Mouse (Mus musculus): ENCODE measurements around the gene Csnk1e. TPM values are rescaled to one million over a fixed set of nuclear protein-coding genes. Genes with fewer than 3 reads are reported as not detected.

Csnk1e gene
- polyA plus RNA-seq, 1 experiment from 2014 or later = 103 TPM

GRCm38 (mm10) chr15:79442961-79443518 is 12.3 kb downstream of the Csnk1e start:
- ATAC-seq (ENCODE audit: insufficient number of reproducible peaks, low FRiP score) = no peak
- 83% methylated on average over 9 of the region's 9 CpGs for WGBS
- no peak overlapping the region for H3K9ac ChIP-seq
- no peak overlapping the region for H3K27ac ChIP-seq (ENCODE audit: poor library complexity, severe bottlenecking)
- H3K4me2 ChIP-seq = peak overlapping the region; percentile 88
- no peaks in the 10 kb centered on the region for H3K9me3 ChIP-seq (replicated peaks)
- no peak overlapping the region for H3K4me3 ChIP-seq
- H3K4me1 ChIP-seq (replicated peaks) = peaks cover 49% of the 10 kb centered on the region
- peaks cover 7% of the 10 kb centered on the region for H3K36me3 ChIP-seq
- H3K27me3 ChIP-seq (replicated peaks) = no peaks in the 10 kb centered on the region

- Histone ChIP-seq H3K4me1 (replicated peaks) (peaks cover 57% of the 10 kb centered on the region), H3K9ac (peak overlapping the region; percentile 92), H3K9me3 (replicated peaks) (no peaks in the 10 kb centered on the region), H3K36me3 (peaks cover 15% of the 10 kb centered on the region), H3K27ac (ENCODE audit: poor library complexity, severe bottlenecking) (peak overlapping the region; percentile 92), H3K4me2 (peak overlapping the region; percentile 88), H3K27me3 (replicated peaks) (no peaks in the 10 kb centered on the region), H3K4me3 (peak overlapping the region; percentile 74)
- WGBS = 5% methylated on average over 6 of the region's 6 CpGs
- ATAC-seq (ENCODE audit: insufficient number of reproducible peaks, low FRiP score) = 0 out of 2 replicates have a peak, but pooled peaks have one; percentile 7
These were observed 13.1 kb downstream of the Csnk1e start for GRCm38 (mm10) chr15:79442257-79442611.

- peaks cover 63% of the 10 kb centered on the region for H3K4me1 ChIP-seq (replicated peaks)
- peak overlapping the region; percentile 92 for H3K9ac ChIP-seq
- H3K9me3 ChIP-seq (replicated peaks) = no peaks in the 10 kb centered on the region
- H3K4me3 ChIP-seq = peak overlapping the region; percentile 74
- H3K4me2 ChIP-seq = peak overlapping the region; percentile 88
- peaks cover 22% of the 10 kb centered on the region for H3K36me3 ChIP-seq
- H3K27me3 ChIP-seq (replicated peaks) = no peaks in the 10 kb centered on the region
- 4% methylated on average over 97 of the region's 107 CpGs for WGBS
- H3K27ac ChIP-seq (ENCODE audit: poor library complexity, severe bottlenecking) = peak overlapping the region; percentile 92
- ATAC-seq (ENCODE audit: insufficient number of reproducible peaks, low FRiP score) = peak; percentile 64
These were observed 13.8 kb downstream of the Csnk1e start for GRCm38 (mm10) chr15:79441331-79442256.

GRCm38 (mm10) chr15:79440651-79441330 is 14.6 kb downstream of the Csnk1e start:
- Histone ChIP-seq H3K4me3 (peak overlapping the region; percentile 74), H3K36me3 (peaks cover 30% of the 10 kb centered on the region), H3K27ac (ENCODE audit: poor library complexity, severe bottlenecking) (peak overlapping the region; percentile 92), H3K9me3 (replicated peaks) (no peaks in the 10 kb centered on the region), H3K27me3 (replicated peaks) (no peaks in the 10 kb centered on the region), H3K4me1 (replicated peaks) (peaks cover 71% of the 10 kb centered on the region), H3K9ac (peak overlapping the region; percentile 92), H3K4me2 (peak overlapping the region; percentile 88)
- no peak for ATAC-seq (ENCODE audit: insufficient number of reproducible peaks, low FRiP score)
- 22% methylated on average over 11 of the region's 11 CpGs for WGBS

- Histone ChIP-seq H3K4me1 (replicated peaks) (peaks cover 77% of the 10 kb centered on the region), H3K4me2 (peak overlapping the region; percentile 88), H3K36me3 (peaks cover 32% of the 10 kb centered on the region), H3K27ac (ENCODE audit: poor library complexity, severe bottlenecking) (peak overlapping the region; percentile 92), H3K27me3 (replicated peaks) (no peaks in the 10 kb centered on the region), H3K4me3 (peak overlapping the region; percentile 74), H3K9ac (peak overlapping the region; percentile 92), H3K9me3 (replicated peaks) (no peaks in the 10 kb centered on the region)
- WGBS = 73% methylated on average over 4 of the region's 4 CpGs
- ATAC-seq (ENCODE audit: insufficient number of reproducible peaks, low FRiP score) = no peak
These were observed 15.1 kb downstream of the Csnk1e start for GRCm38 (mm10) chr15:79440223-79440622.

- WGBS = 66% methylated on average over 4 of the region's 4 CpGs
- H3K4me2 ChIP-seq = peak overlapping the region; percentile 88
- H3K4me1 ChIP-seq (replicated peaks) = peaks cover 81% of the 10 kb centered on the region
- ATAC-seq (ENCODE audit: insufficient number of reproducible peaks, low FRiP score) = no peak
- H3K27ac ChIP-seq (ENCODE audit: poor library complexity, severe bottlenecking) = peak overlapping the region; percentile 92
- H3K36me3 ChIP-seq = peaks cover 40% of the 10 kb centered on the region
- peak overlapping the region; percentile 74; the same call in 1 of the 2 replicates for H3K4me3 ChIP-seq
- H3K9me3 ChIP-seq (replicated peaks) = no peaks in the 10 kb centered on the region
- H3K27me3 ChIP-seq (replicated peaks) = no peaks in the 10 kb centered on the region
- peak overlapping the region; percentile 92 for H3K9ac ChIP-seq
These were observed 16.0 kb downstream of the Csnk1e start for GRCm38 (mm10) chr15:79439386-79439785.

GRCm38 (mm10) chr15:79438816-79439215 is 16.6 kb downstream of the Csnk1e start:
- peaks cover 84% of the 10 kb centered on the region for H3K4me1 ChIP-seq (replicated peaks)
- 71% methylated on average over 8 of the region's 8 CpGs for WGBS
- peak overlapping the region; percentile 88 for H3K4me2 ChIP-seq
- H3K36me3 ChIP-seq = peaks cover 46% of the 10 kb centered on the region
- no peak overlapping the region for H3K4me3 ChIP-seq
- no peaks in the 10 kb centered on the region for H3K27me3 ChIP-seq (replicated peaks)
- peak overlapping the region; percentile 92 for H3K27ac ChIP-seq (ENCODE audit: poor library complexity, severe bottlenecking)
- H3K9ac ChIP-seq = peak overlapping the region; percentile 92
- H3K9me3 ChIP-seq (replicated peaks) = 0 out of 2 replicates have a peak, but pooled peaks cover 3% of the 10 kb centered on the region
- no peak for ATAC-seq (ENCODE audit: insufficient number of reproducible peaks, low FRiP score)

- H3K4me1 ChIP-seq (replicated peaks) = peaks cover 89% of the 10 kb centered on the region
- H3K27ac ChIP-seq (ENCODE audit: poor library complexity, severe bottlenecking) = peak overlapping the region; percentile 92
- no peak overlapping the region for H3K4me3 ChIP-seq
- peak overlapping the region; percentile 88 for H3K4me2 ChIP-seq
- peak overlapping the region; percentile 92 for H3K9ac ChIP-seq
- no peak for ATAC-seq (ENCODE audit: insufficient number of reproducible peaks, low FRiP score)
- 0 out of 2 replicates have a peak, but pooled peaks cover 4% of the 10 kb centered on the region for H3K9me3 ChIP-seq (replicated peaks)
- H3K27me3 ChIP-seq (replicated peaks) = no peaks in the 10 kb centered on the region
- peaks cover 48% of the 10 kb centered on the region for H3K36me3 ChIP-seq
- WGBS = 49% methylated on average over 6 of the region's 6 CpGs
These were observed 17.1 kb downstream of the Csnk1e start for GRCm38 (mm10) chr15:79438209-79438810.

- Histone ChIP-seq H3K36me3 (peaks cover 48% of the 10 kb centered on the region), H3K4me1 (replicated peaks) (peaks cover 91% of the 10 kb centered on the region), H3K27me3 (replicated peaks) (no peaks in the 10 kb centered on the region), H3K9ac (0 out of 2 replicates have a peak overlapping the region, but pooled peaks have one; percentile 92), H3K4me3 (no peak overlapping the region), H3K27ac (ENCODE audit: poor library complexity, severe bottlenecking) (peak overlapping the region; percentile 92), H3K4me2 (0 out of 2 replicates have a peak overlapping the region, but pooled peaks have one; percentile 88), H3K9me3 (replicated peaks) (0 out of 2 replicates have a peak, but pooled peaks cover 4% of the 10 kb centered on the region)
- WGBS = 75% methylated on average over 12 of the region's 12 CpGs
- ATAC-seq (ENCODE audit: insufficient number of reproducible peaks, low FRiP score) = no peak
These were observed 17.7 kb downstream of the Csnk1e start for GRCm38 (mm10) chr15:79437541-79438208.

- H3K4me3 ChIP-seq = no peak overlapping the region
- H3K4me1 ChIP-seq (replicated peaks) = peaks cover 97% of the 10 kb centered on the region
- peak overlapping the region; percentile 56; the same call in 1 of the 2 replicates for H3K9ac ChIP-seq
- no peak overlapping the region for H3K4me2 ChIP-seq
- H3K9me3 ChIP-seq (replicated peaks) = 0 out of 2 replicates have a peak, but pooled peaks cover 4% of the 10 kb centered on the region
- no peak for ATAC-seq (ENCODE audit: insufficient number of reproducible peaks, low FRiP score)
- peak overlapping the region; percentile 78 for H3K27ac ChIP-seq (ENCODE audit: poor library complexity, severe bottlenecking)
- H3K36me3 ChIP-seq = peaks cover 53% of the 10 kb centered on the region
- 73% methylated on average over 7 of the region's 7 CpGs for WGBS
- no peaks in the 10 kb centered on the region for H3K27me3 ChIP-seq (replicated peaks)
These were observed 18.9 kb downstream of the Csnk1e start for GRCm38 (mm10) chr15:79436481-79436921.
